Comparison of ENCODE assay signal across 8 mouse cellular contexts in genomic region chr5:122285767-122286150, GRCm38 (mm10). TPM values are rescaled to one million over a fixed set of nuclear protein-coding genes. Genes with fewer than 3 reads are reported as not detected.
DNase-seq lines count a peak whose midpoint lies in the region; ATAC-seq and TF ChIP-seq lines count a peak whose summit lies in the region.

No protein-coding gene starts in this region.

- no peak for DNase-seq in kidney, adult 2 months
- no peak for DNase-seq in kidney, adult 9 months
- DNase-seq in hindbrain, embryonic 14.5 days (ENCODE audit: low spot score): no peak
- DNase-seq in midbrain, embryonic 14.5 days: no peak
- no peak for DNase-seq in layer of hippocampus, postnatal 14 days (ENCODE audit: low spot score in 2 of 2)
- no peak for DNase-seq in natural killer cell, adult 2 months (ENCODE audit: low spot score in 2 of 2)
- DNase-seq in urinary bladder, postnatal 10 days (ENCODE audit: low spot score): no peak

- H3K4me2 ChIP-seq in hindbrain, embryonic 14.5 days (replicated peaks): peak overlapping the region; percentile 100
- H3K4me2 ChIP-seq in midbrain, embryonic 14.5 days (ENCODE audit: low read length): peak overlapping the region; percentile 84

- no peak for ATAC-seq in hindbrain, embryonic 14.5 days (ENCODE audit: low FRiP score)
- ATAC-seq in midbrain, embryonic 14.5 days (ENCODE audit: low FRiP score, low TSS enrichment): no peak

- TF ChIP-seq POLR2A in kidney, adult 2 months (IDR thresholded peaks at IDR 0.05; ENCODE audit: low read depth, low read length): no peak
- TF ChIP-seq POLR2A in bone marrow macrophage, adult 2 months (IDR thresholded peaks at IDR 0.05; ENCODE audit: borderline replicate concordance, low read depth, low read length): no peak

- TF ChIP-seq CTCF in kidney, adult 2 months (conservative IDR thresholded peaks at IDR 0.05; ENCODE audit: insufficient read depth, insufficient read length, low read depth, low read length): no peak
- no peak for TF ChIP-seq CTCF in bone marrow macrophage, adult 2 months (IDR thresholded peaks at IDR 0.05; ENCODE audit: low read depth, low read length)

- H3K4me3 ChIP-seq in kidney, adult 2 months (ENCODE audit: insufficient read depth, low read depth, low read length): peak overlapping the region; percentile 97
- H3K4me3 ChIP-seq in bone marrow macrophage, adult 2 months (ENCODE audit: insufficient read depth, low read length): peak overlapping the region; percentile 91
- H3K4me3 ChIP-seq in hindbrain, embryonic 14.5 days (replicated peaks; ENCODE audit: low read length): peak overlapping the region; percentile 96
- peak overlapping the region; percentile 98 for H3K4me3 ChIP-seq in midbrain, embryonic 14.5 days (replicated peaks; ENCODE audit: low read depth, low read length)

- H3K36me3 ChIP-seq in kidney, adult 2 months (ENCODE audit: control insufficient read depth, insufficient read depth, low read length): no peaks in the 10 kb centered on the region
- H3K36me3 ChIP-seq in hindbrain, embryonic 14.5 days (replicated peaks; ENCODE audit: control insufficient read depth, insufficient read depth): no peaks in the 10 kb centered on the region; the same call in 1 of the 2 replicates
- H3K36me3 ChIP-seq in midbrain, embryonic 14.5 days (ENCODE audit: control insufficient read depth, insufficient read depth, low read length): no peaks in the 10 kb centered on the region

- no peaks in the 10 kb centered on the region for H3K9me3 ChIP-seq in hindbrain, embryonic 14.5 days (ENCODE audit: control insufficient read depth, low read length)
- no peaks in the 10 kb centered on the region; the same call in 1 of the 2 replicates for H3K9me3 ChIP-seq in midbrain, embryonic 14.5 days (ENCODE audit: control insufficient read depth, low read length)

- H3K4me1 ChIP-seq in kidney, adult 2 months (ENCODE audit: control insufficient read depth, insufficient read depth, low read length): peaks cover 20% of the 10 kb centered on the region
- H3K4me1 ChIP-seq in bone marrow macrophage, adult 2 months (ENCODE audit: control insufficient read depth, insufficient read depth, low read length): peaks cover 30% of the 10 kb centered on the region
- H3K4me1 ChIP-seq in hindbrain, embryonic 14.5 days (replicated peaks; ENCODE audit: control insufficient read depth, insufficient read depth, low read length): peaks cover 14% of the 10 kb centered on the region
- H3K4me1 ChIP-seq in midbrain, embryonic 14.5 days (ENCODE audit: control insufficient read depth, insufficient read depth, low read length): peaks cover 16% of the 10 kb centered on the region

- H3K27me3 ChIP-seq in kidney, adult 2 months (replicated peaks; ENCODE audit: control insufficient read depth, insufficient read depth, low read length): no peaks in the 10 kb centered on the region
- H3K27me3 ChIP-seq in hindbrain, embryonic 14.5 days (ENCODE audit: control insufficient read depth, insufficient read depth, low read length): no peaks in the 10 kb centered on the region
- no peaks in the 10 kb centered on the region for H3K27me3 ChIP-seq in midbrain, embryonic 14.5 days (ENCODE audit: control insufficient read depth, insufficient read depth, low read length)

- 35% methylated on average over 7 of the region's 7 CpGs for WGBS in kidney, adult 2 months
- 57% methylated on average over 7 of the region's 7 CpGs for WGBS in hindbrain, embryonic 14.5 days
- 57% methylated on average over 7 of the region's 7 CpGs for WGBS in midbrain, embryonic 14.5 days

- H3K9ac ChIP-seq in hindbrain, embryonic 14.5 days: peak overlapping the region; percentile 92; the same call in 1 of the 2 replicates
- H3K9ac ChIP-seq in midbrain, embryonic 14.5 days (replicated peaks; ENCODE audit: low read length): peak overlapping the region; percentile 88

- peak overlapping the region; percentile 96 for H3K27ac ChIP-seq in kidney, adult 2 months (ENCODE audit: insufficient read depth, low read depth, low read length)
- H3K27ac ChIP-seq in bone marrow macrophage, adult 2 months (ENCODE audit: insufficient read depth, low read depth, low read length): no peak overlapping the region
- H3K27ac ChIP-seq in hindbrain, embryonic 14.5 days: no peak overlapping the region
- H3K27ac ChIP-seq in midbrain, embryonic 14.5 days (replicated peaks; ENCODE audit: low read depth, low read length): no peak overlapping the region

RNA-seq across cellular contexts. Expression of gene Pptc7, which starts 1.6 kb away (rescaled TPM):
- polyA plus RNA-seq in kidney, adult 2 months (2012; rRNA removed): 28.8 and 31.7 TPM in 2 replicates
- 12.3 and 13.5 TPM in 2 replicates for polyA plus RNA-seq in bone marrow macrophage, adult 2 months (2012; ENCODE audit: insufficient read depth, insufficient read length, missing spikeins)
- 8.4 and 8.5 TPM in 2 replicates for polyA plus RNA-seq in hindbrain, embryonic 14.5 days (2014; fragmentation: Nextera tagmentation; extraction: Ambion mirVana)
- 8.5 and 9.1 TPM in 2 replicates for polyA plus RNA-seq in midbrain, embryonic 14.5 days (2014; fragmentation: Nextera tagmentation; extraction: Ambion mirVana)
- 10 to 100 TPM; 34.8 to 35.3 TPM for total RNA-seq in layer of hippocampus, postnatal 14 days (2021)

RNA-seq across cellular contexts. Expression of gene Tctn1, which starts 21.5 kb away (rescaled TPM):
- 18.2 and 23.2 TPM in 2 replicates for polyA plus RNA-seq in kidney, adult 2 months (2012; rRNA removed)
- 13.7 and 15.6 TPM in 2 replicates for polyA plus RNA-seq in bone marrow macrophage, adult 2 months (2012; ENCODE audit: insufficient read depth, insufficient read length, missing spikeins)
- polyA plus RNA-seq in hindbrain, embryonic 14.5 days (2014; fragmentation: Nextera tagmentation; extraction: Ambion mirVana): 4.4 and 6.5 TPM in 2 replicates
- polyA plus RNA-seq in midbrain, embryonic 14.5 days (2014; fragmentation: Nextera tagmentation; extraction: Ambion mirVana): 6.2 and 6.6 TPM in 2 replicates
- total RNA-seq in layer of hippocampus, postnatal 14 days (2021): 10 to 100 TPM; 12.7 to 13.6 TPM
